ENCODE assay signal across 10 mouse cellular contexts in genomic region chr4:116703804-116704203, GRCm38 (mm10). TPM values are rescaled to one million over a fixed set of nuclear protein-coding genes. Genes with fewer than 3 reads are reported as not detected.
A peak's percentile ranks its signal among the peaks of the same experiment; 100 is the strongest.
DNase-seq lines count a peak whose midpoint lies in the region; ATAC-seq and TF ChIP-seq lines count a peak whose summit lies in the region.
"Had no signal": no experiment of that assay in that cellular context is flagged by ENCODE, and none has a peak within 500 bp of the region (broad histone marks: within the 10 kb centered on the region; RNA-seq: fewer than 3 reads in every experiment).

No protein-coding gene starts in this region.

- H3K4me1 ChIP-seq in hindbrain, embryonic 11.5 days (replicated peaks; ENCODE audit: control insufficient read depth, insufficient read depth, low read length) = no peaks in the 10 kb centered on the region; the same call in 1 of the 2 replicates
- peaks cover 5% of the 10 kb centered on the region for H3K4me1 ChIP-seq in hindbrain, embryonic 16.5 days (ENCODE audit: control insufficient read depth, insufficient read depth, low read depth, low read length)
- H3K4me1 ChIP-seq in thymus, adult 2 months (replicated peaks; ENCODE audit: control insufficient read depth, insufficient read depth, low read length) = 0 out of 2 replicates have a peak, but pooled peaks cover 1% of the 10 kb centered on the region

- H3K9me3 ChIP-seq in hindbrain, embryonic 11.5 days (ENCODE audit: control insufficient read depth, low read length) = no peaks in the 10 kb centered on the region
- H3K9me3 ChIP-seq in hindbrain, embryonic 16.5 days (ENCODE audit: control insufficient read depth, low read length) = no peaks in the 10 kb centered on the region
- H3K9me3 ChIP-seq: embryonic facial prominence, embryonic 13.5 days; megakaryocyte, embryonic 14.5 days had no signal

- no peak overlapping the region for H3K27ac ChIP-seq in hindbrain, embryonic 11.5 days (ENCODE audit: low read depth, low read length)
- H3K27ac ChIP-seq in hindbrain, embryonic 16.5 days (ENCODE audit: low read depth, low read length) = no peak overlapping the region
- no peak overlapping the region for H3K27ac ChIP-seq in thymus, adult 2 months (ENCODE audit: control insufficient read depth, insufficient read depth, low read length)
- H3K27ac ChIP-seq: embryonic facial prominence, embryonic 13.5 days had no signal

- no peak overlapping the region for H3K9ac ChIP-seq in hindbrain, embryonic 11.5 days (ENCODE audit: low read depth, low read length)
- no peak overlapping the region for H3K9ac ChIP-seq in hindbrain, embryonic 16.5 days (ENCODE audit: low read depth, low read length)
- H3K9ac ChIP-seq: embryonic facial prominence, embryonic 13.5 days had no signal

- ATAC-seq in hindbrain, embryonic 11.5 days (ENCODE audit: low FRiP score) = no peak
- no peak for ATAC-seq in hindbrain, embryonic 16.5 days

- TF ChIP-seq CTCF in thymus, adult 2 months (IDR thresholded peaks at IDR 0.05; ENCODE audit: borderline replicate concordance, control insufficient read depth, extremely low read depth, insufficient read depth, low read length, poor library complexity) = no peak

- no peak overlapping the region for H3K4me2 ChIP-seq in hindbrain, embryonic 11.5 days (replicated peaks; ENCODE audit: low read depth, low read length)
- H3K4me2 ChIP-seq in hindbrain, embryonic 16.5 days (ENCODE audit: low read length) = no peak overlapping the region
- H3K4me2 ChIP-seq: embryonic facial prominence, embryonic 13.5 days had no signal

- H3K36me3 ChIP-seq in hindbrain, embryonic 11.5 days (ENCODE audit: control insufficient read depth, insufficient read depth, low read length) = no peaks in the 10 kb centered on the region
- H3K36me3 ChIP-seq in hindbrain, embryonic 16.5 days (ENCODE audit: control insufficient read depth, insufficient read depth, low read length) = peaks cover 2% of the 10 kb centered on the region; the same call in 1 of the 2 replicates
- H3K36me3 ChIP-seq in thymus, adult 2 months (ENCODE audit: control insufficient read depth, insufficient read depth, low read length) = peaks cover 15% of the 10 kb centered on the region; the same call in 1 of the 2 replicates

- H3K4me3 ChIP-seq in hindbrain, embryonic 11.5 days (ENCODE audit: low read depth, low read length) = no peak overlapping the region
- H3K4me3 ChIP-seq in hindbrain, embryonic 16.5 days (ENCODE audit: low read length) = no peak overlapping the region
- no peak overlapping the region for H3K4me3 ChIP-seq in thymus, adult 2 months (ENCODE audit: control insufficient read depth, insufficient read depth, low read length)
- H3K4me3 ChIP-seq: embryonic facial prominence, embryonic 13.5 days; megakaryocyte, embryonic 14.5 days had no signal

- no peak for TF ChIP-seq POLR2A in thymus, adult 2 months (IDR thresholded peaks at IDR 0.05; ENCODE audit: control insufficient read depth, extremely low read depth, insufficient read depth, low read length, poor library complexity)

- 38% methylated on average over 6 of the region's 6 CpGs for WGBS in hindbrain, embryonic 11.5 days
- WGBS in hindbrain, embryonic 16.5 days = 44% methylated on average over 6 of the region's 6 CpGs
- 36% methylated on average over 6 of the region's 6 CpGs for WGBS in thymus, adult 2 months

- H3K27me3 ChIP-seq in hindbrain, embryonic 11.5 days (ENCODE audit: control insufficient read depth, insufficient read depth, low read length) = no peaks in the 10 kb centered on the region
- no peaks in the 10 kb centered on the region for H3K27me3 ChIP-seq in hindbrain, embryonic 16.5 days (replicated peaks; ENCODE audit: control insufficient read depth, insufficient read depth, low read length)
- no peaks in the 10 kb centered on the region for H3K27me3 ChIP-seq in thymus, adult 2 months (ENCODE audit: control insufficient read depth, insufficient read depth, low read length)
- H3K27me3 ChIP-seq: embryonic facial prominence, embryonic 13.5 days; megakaryocyte, embryonic 14.5 days had no signal

- DNase-seq in hindbrain, embryonic 11.5 days (ENCODE audit: low spot score) = peak; percentile 82
- peak; percentile 92 for DNase-seq in ES-CJ7 (ENCODE audit: low read depth, low spot score)
- peak; percentile 74 for DNase-seq in c-Kit-positive CD71-positive TER-119-positive erythroid progenitor cells, embryonic 14.5 days (ENCODE audit: low spot score)
- peak; percentile 68 for DNase-seq in gastrocnemius, adult 18-20 months (ENCODE audit: low spot score)
- DNase-seq in layer of hippocampus, postnatal 10 days (ENCODE audit: low spot score in 2 of 2) = peak; percentile 74 to 80
- peak; percentile 40 to 68 for DNase-seq in monocyte, adult 2 months (ENCODE audit: low read depth in 1 of 2, low spot score in 2 of 2)
- peak; percentile 83 for DNase-seq in thymus, adult 2 months

RNA-seq across cellular contexts. Expression of gene Mmachc, which starts 4.4 kb away (rescaled TPM):
- 23.3 and 30.9 TPM in 2 replicates for polyA plus RNA-seq in hindbrain, embryonic 11.5 days (2014; fragmentation: Nextera tagmentation; extraction: Ambion mirVana)
- 22.6 and 24.5 TPM in 2 replicates for polyA plus RNA-seq in hindbrain, embryonic 16.5 days (2015; fragmentation: Nextera tagmentation; extraction: Ambion mirVana)
- 10 to 100 TPM; 33.3 to 34.9 TPM for total RNA-seq in gastrocnemius, adult 18-20 months (2021)
- total RNA-seq in layer of hippocampus, postnatal 10 days (2021) = 10 to 100 TPM; 17.3 to 20.7 TPM
- 10.5 and 10.8 TPM in 2 replicates for polyA plus RNA-seq in thymus, adult 2 months (2012; rRNA removed)

RNA-seq across cellular contexts. Expression of gene Ccdc163, which starts 4.5 kb away (rescaled TPM):
- polyA plus RNA-seq in hindbrain, embryonic 11.5 days (2014; fragmentation: Nextera tagmentation; extraction: Ambion mirVana) = 28.5 and 34.1 TPM in 2 replicates
- polyA plus RNA-seq in hindbrain, embryonic 16.5 days (2015; fragmentation: Nextera tagmentation; extraction: Ambion mirVana) = 8.0 and 11.2 TPM in 2 replicates
- total RNA-seq in gastrocnemius, adult 18-20 months (2021) = 1 to 10 TPM; 2.2 to 2.6 TPM
- 1 to 10 TPM; 2.7 to 3.2 TPM for total RNA-seq in layer of hippocampus, postnatal 10 days (2021)
- 46.0 and 48.2 TPM in 2 replicates for polyA plus RNA-seq in thymus, adult 2 months (2012; rRNA removed)

RNA-seq across cellular contexts. Expression of gene Tesk2, which starts 16.9 kb away (rescaled TPM):
- 5.9 and 7.7 TPM in 2 replicates for polyA plus RNA-seq in hindbrain, embryonic 11.5 days (2014; fragmentation: Nextera tagmentation; extraction: Ambion mirVana)
- 3.0 and 3.1 TPM in 2 replicates for polyA plus RNA-seq in hindbrain, embryonic 16.5 days (2015; fragmentation: Nextera tagmentation; extraction: Ambion mirVana)
- total RNA-seq in gastrocnemius, adult 18-20 months (2021) = 1 to 10 TPM; 1.6 to 1.8 TPM
- 1 to 10 TPM; 2.9 to 3.8 TPM for total RNA-seq in layer of hippocampus, postnatal 10 days (2021)
- polyA plus RNA-seq in thymus, adult 2 months (2012; rRNA removed) = 4.4 and 5.0 TPM in 2 replicates

RNA-seq across cellular contexts. Expression of gene Prdx1, which starts 18.5 kb away (rescaled TPM):
- polyA plus RNA-seq in hindbrain, embryonic 11.5 days (2014; fragmentation: Nextera tagmentation; extraction: Ambion mirVana) = 985 and 989 TPM in 2 replicates
- 466 and 468 TPM in 2 replicates for polyA plus RNA-seq in hindbrain, embryonic 16.5 days (2015; fragmentation: Nextera tagmentation; extraction: Ambion mirVana)
- total RNA-seq in gastrocnemius, adult 18-20 months (2021) = 100 to 1,000 TPM; 267 to 272 TPM
- 100 to 1,000 TPM; 174 to 189 TPM for total RNA-seq in layer of hippocampus, postnatal 10 days (2021)
- 61.8 and 99.5 TPM in 2 replicates for polyA plus RNA-seq in thymus, adult 2 months (2012; rRNA removed)

RNA-seq across cellular contexts. Expression of gene Akr1a1, which starts 52.3 kb away (rescaled TPM):
- polyA plus RNA-seq in hindbrain, embryonic 11.5 days (2014; fragmentation: Nextera tagmentation; extraction: Ambion mirVana) = 600 and 609 TPM in 2 replicates
- polyA plus RNA-seq in hindbrain, embryonic 16.5 days (2015; fragmentation: Nextera tagmentation; extraction: Ambion mirVana) = 763 and 799 TPM in 2 replicates
- 100 to 1,000 TPM; 182 to 198 TPM for total RNA-seq in gastrocnemius, adult 18-20 months (2021)
- 100 to 1,000 TPM; 537 to 556 TPM for total RNA-seq in layer of hippocampus, postnatal 10 days (2021)
- polyA plus RNA-seq in thymus, adult 2 months (2012; rRNA removed) = 490 and 565 TPM in 2 replicates
